Mouse (Mus musculus): ENCODE measurements around the gene Lsmem1. TPM values are rescaled to one million over a fixed set of nuclear protein-coding genes. Genes with fewer than 3 reads are reported as not detected.

Lsmem1 gene
- polyA plus RNA-seq, 1 experiment from 2014 or later: not detected

DNA sequence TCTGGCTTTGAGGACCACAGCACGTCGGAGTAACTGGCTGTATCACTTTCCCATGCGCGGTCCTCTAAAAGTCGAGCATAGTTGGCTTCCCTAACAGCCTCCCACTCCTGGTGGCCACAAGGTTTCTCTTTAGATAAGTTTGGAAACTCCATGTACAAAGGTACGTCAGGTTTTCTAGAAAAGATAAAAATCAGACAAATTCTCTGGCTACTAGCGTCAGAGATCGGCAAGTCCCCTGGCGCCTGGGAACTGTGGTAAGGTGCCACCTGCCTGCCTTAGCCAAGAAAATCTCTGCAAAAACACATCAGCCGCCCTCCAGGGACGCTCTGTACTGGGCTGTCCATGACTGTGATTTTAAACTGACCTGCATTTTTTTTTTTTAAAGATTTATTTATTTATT is 64.8 kb downstream of the Lsmem1 start:
- no peak for ATAC-seq
- WGBS: 42% methylated on average over 11 of the region's 11 CpGs
- Histone ChIP-seq H3K4me3 (ENCODE audit: low read depth, low read length) (peak overlapping the region; percentile 46), H3K4me1 (ENCODE audit: control insufficient read depth, insufficient read depth, low read length) (peaks cover 13% of the 10 kb centered on the region; the same call in 1 of the 2 replicates), H3K27ac (ENCODE audit: low read length) (no peak overlapping the region), H3K36me3 (ENCODE audit: control insufficient read depth, insufficient read depth, low read length) (no peaks in the 10 kb centered on the region), H3K9ac (ENCODE audit: low read depth, low read length) (no peak overlapping the region), H3K9me3 (replicated peaks; ENCODE audit: control insufficient read depth, low read length, poor library complexity, severe bottlenecking) (no peaks in the 10 kb centered on the region), H3K4me2 (ENCODE audit: low read length) (peak overlapping the region; percentile 93), H3K27me3 (ENCODE audit: control insufficient read depth, insufficient read depth, low read depth, low read length) (peaks cover 4% of the 10 kb centered on the region; the same call in 1 of the 2 replicates)

DNA sequence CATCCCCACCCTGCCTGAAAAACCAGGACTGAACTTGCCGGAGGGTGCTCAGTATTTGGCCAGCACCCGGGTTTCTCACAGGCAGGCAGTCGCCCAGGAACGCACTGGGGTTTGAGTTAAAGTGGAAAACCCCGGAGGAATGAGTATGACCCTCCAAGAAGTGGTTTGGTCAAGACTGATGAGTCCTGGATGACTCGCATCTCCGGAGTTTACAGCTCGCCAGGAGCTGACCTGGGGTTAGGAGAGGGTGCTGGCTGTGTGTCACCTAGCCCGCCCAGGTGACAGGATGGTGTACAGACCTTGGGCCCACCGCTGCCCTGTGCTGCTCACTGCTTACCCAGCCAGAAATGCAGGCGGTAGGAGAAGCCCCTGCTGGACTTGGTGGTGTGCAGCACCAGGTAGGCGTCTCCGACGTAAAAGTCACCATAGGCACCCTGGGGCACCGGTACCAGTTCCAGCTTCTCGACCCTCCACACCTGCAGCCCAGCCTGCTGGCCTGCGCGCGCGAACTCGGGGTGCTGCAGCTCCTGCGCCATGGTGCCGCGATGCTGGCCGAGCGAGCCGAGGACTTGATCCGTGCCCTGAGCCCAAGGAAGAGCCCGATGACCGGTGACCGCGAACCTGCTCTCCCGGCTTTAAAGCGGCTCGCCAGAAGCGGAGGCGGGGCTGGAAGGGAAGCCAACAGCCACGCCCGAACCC is 65.6 kb downstream of the Lsmem1 start, which contains the start of gene Scin:
Gene Scin (minus strand): TSS at position 656 of the 699 bp plus-strand sequence.
- Histone ChIP-seq H3K4me2 (ENCODE audit: low read length) (peak within 1 kb of the TSS; percentile 93), H3K27me3 (ENCODE audit: control insufficient read depth, insufficient read depth, low read depth, low read length) (peaks cover 4% of the 10 kb centered on the region; the same call in 1 of the 2 replicates), H3K4me1 (ENCODE audit: control insufficient read depth, insufficient read depth, low read length) (peaks cover 13% of the 10 kb centered on the region; the same call in 1 of the 2 replicates), H3K9me3 (replicated peaks; ENCODE audit: control insufficient read depth, low read length, poor library complexity, severe bottlenecking) (no peaks in the 10 kb centered on the region), H3K27ac (ENCODE audit: low read length) (no peak within 1 kb of the TSS), H3K4me3 (ENCODE audit: low read depth, low read length) (peak within 1 kb of the TSS; percentile 46), H3K36me3 (ENCODE audit: control insufficient read depth, insufficient read depth, low read length) (no peaks in the 10 kb centered on the region), H3K9ac (ENCODE audit: low read depth, low read length) (peak within 1 kb of the TSS; percentile 60)
- WGBS: 1% methylated on average over 39 of the region's 39 CpGs
- ATAC-seq: peak; percentile 77

DNA sequence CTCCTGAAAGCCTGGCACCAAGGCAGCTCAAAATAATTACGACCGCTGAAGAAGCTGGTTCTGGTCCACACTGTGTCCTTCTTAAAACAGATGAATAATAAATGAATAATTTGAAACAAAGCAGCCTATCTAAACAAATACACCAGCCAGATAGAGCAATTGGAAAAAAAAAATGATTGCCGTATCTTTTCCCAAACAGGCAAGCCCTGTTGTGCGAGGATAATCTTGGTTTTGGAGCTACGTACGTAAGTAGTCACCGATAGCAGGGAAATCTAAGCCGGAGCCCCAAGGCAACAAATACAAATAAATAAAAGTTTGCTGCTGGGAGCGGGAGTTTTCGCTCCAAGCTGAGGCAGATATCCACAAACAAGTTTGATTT is 66.1 kb downstream of the Lsmem1 start:
- Histone ChIP-seq H3K27me3 (ENCODE audit: control insufficient read depth, insufficient read depth, low read depth, low read length) (peaks cover 4% of the 10 kb centered on the region; the same call in 1 of the 2 replicates), H3K27ac (ENCODE audit: low read length) (no peak overlapping the region), H3K36me3 (ENCODE audit: control insufficient read depth, insufficient read depth, low read length) (no peaks in the 10 kb centered on the region), H3K4me2 (ENCODE audit: low read length) (peak overlapping the region; percentile 93), H3K4me1 (ENCODE audit: control insufficient read depth, insufficient read depth, low read length) (peaks cover 13% of the 10 kb centered on the region; the same call in 1 of the 2 replicates), H3K9me3 (replicated peaks; ENCODE audit: control insufficient read depth, low read length, poor library complexity, severe bottlenecking) (no peaks in the 10 kb centered on the region), H3K4me3 (ENCODE audit: low read depth, low read length) (peak overlapping the region; percentile 46), H3K9ac (ENCODE audit: low read depth, low read length) (peak overlapping the region; percentile 60; the same call in 1 of the 2 replicates)
- 13% methylated on average over 10 of the region's 10 CpGs for WGBS
- 0 out of 2 replicates have a peak, but pooled peaks have one; percentile 8 for ATAC-seq

MicroRNA genes within 50 kb of the gene (microRNA counts, 519-probe panel; counts per million panel counts)
- microRNA mmu-miR-1938: 386 counts per million, percentile 18 among the panel's probes with 10 or more counts

Small RNA genes lying within 50 kb of the gene (microRNA-seq; reads per million reads assigned to microRNA genes)
- gene Mir1938: not detected

Other genes starting within 250 kb of the Lsmem1 start
- gene Arl4a, start 161.5 kb downstream of the Lsmem1 start, polyA plus RNA-seq (2015; fragmentation: Nextera tagmentation; extraction: Ambion mirVana): 120 and 134 TPM in 2 replicates
- gene Scin, start 65.3 kb downstream of the Lsmem1 start, polyA plus RNA-seq (2015; fragmentation: Nextera tagmentation; extraction: Ambion mirVana): not detected in 2 replicates
- 181 and 183 TPM in 2 replicates for gene Ifrd1, start 49.0 kb upstream of the Lsmem1 start, polyA plus RNA-seq (2015; fragmentation: Nextera tagmentation; extraction: Ambion mirVana)
- gene Zfp277, start 246.4 kb upstream of the Lsmem1 start, polyA plus RNA-seq (2015; fragmentation: Nextera tagmentation; extraction: Ambion mirVana): 30.1 TPM in 2 replicates
- gene Dock4, start 246.5 kb upstream of the Lsmem1 start, polyA plus RNA-seq (2015; fragmentation: Nextera tagmentation; extraction: Ambion mirVana): 34.8 and 38.7 TPM in 2 replicates

All from midbrain, embryonic 16.5 days (tissue).